Mouse (Mus musculus): ENCODE data around the gene Olfr1109. TPM values are rescaled to one million over a fixed set of nuclear protein-coding genes. Genes with fewer than 3 reads are reported as not detected.

Gene Olfr1109
- total RNA-seq (2021): not detected

DNA sequence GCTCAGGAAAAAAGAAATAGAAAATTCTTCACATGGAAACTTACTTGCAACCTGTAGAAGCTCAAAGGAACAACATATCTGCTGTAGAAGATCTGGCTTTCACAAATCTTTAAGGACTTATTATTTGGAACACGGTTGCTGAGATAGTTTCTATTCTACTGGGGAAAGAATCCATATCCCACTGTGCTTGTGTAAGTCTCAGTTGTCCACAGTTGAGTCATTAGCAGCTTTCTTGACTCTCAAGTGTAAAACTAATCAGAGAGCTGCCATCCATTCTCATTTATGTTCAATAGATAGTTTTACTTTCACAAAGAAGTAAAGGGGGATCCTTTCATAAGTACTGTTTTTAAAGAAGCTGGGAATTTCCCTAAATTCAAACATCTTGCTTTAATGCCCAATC lies at the start of gene Olfr1109:
Olfr1109 (minus strand) TSS at position 101 of the 400 bp plus-strand sequence.
- intact Hi-C loops (cut with DNase I): no loop called here
- no peak for DNase-seq (ENCODE audit: low spot score in 2 of 2)

DNA sequence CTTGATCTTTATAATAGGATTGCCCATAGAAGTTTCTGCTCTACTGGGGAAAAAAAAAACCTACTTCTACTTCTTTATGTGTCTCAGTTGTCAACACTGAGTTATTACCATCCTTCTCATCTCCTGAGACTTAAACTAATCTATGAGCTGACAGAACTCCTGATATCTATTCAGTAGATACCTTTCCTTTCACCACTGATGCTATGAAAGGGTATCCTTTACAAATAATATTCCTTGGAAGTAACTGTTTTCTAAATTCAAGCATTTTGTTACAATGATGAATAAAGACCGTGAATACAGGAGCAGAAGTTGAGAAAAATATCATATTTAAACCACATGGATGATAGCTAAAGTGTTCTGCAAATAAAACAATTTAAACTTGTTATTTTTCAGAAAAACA lies 44.4 kb upstream of the Olfr1109 start, which contains the start of gene Olfr1110:
Olfr1110 (minus strand) TSS at position 101 of the 400 bp plus-strand sequence.
- intact Hi-C loops (cut with DNase I): no loop called here
- DNase-seq (ENCODE audit: low spot score in 2 of 2): no peak

DNA sequence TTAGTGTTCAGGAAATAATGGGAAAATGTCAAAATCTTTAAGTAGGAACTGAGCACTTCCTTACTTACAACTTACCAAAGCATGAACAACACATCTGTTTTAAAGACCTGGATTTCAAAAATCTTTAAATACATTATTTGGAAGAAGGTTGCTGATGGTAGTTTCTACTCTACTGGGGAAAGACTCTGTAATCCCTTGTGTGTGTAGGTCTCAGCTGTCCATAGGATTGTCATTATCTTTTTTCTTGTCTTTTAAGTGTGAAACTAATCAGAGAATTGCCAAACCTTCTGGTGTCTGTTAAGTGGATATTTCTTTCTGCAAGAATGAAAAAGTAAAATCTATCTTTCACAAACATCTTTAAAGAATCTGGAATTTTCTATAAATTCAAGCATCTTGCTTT lies 18.7 kb upstream of the Olfr1109 start, which contains the start of gene Olfr259:
Olfr259 (minus strand) TSS at position 101 of the 400 bp plus-strand sequence.
- intact Hi-C loops (cut with DNase I): no loop called here

DNA sequence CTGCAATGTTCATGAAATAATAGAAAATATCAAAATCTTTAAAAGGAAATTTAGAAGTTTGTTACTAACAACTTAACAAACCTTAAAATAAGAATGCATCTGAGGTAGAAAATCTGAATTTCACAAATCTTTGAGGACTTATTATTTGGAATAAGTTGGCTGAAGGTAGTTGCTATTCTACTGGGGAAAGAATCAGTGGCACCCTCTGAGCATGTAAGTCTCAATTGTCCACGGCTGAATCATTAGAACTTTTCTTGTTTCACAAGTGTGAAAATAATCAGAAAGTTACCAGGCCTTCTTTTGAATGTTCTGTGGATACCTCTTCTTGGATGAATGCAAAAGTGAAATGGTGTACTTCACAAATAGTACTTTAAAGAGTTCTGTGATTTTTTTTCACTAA lies 20.1 kb downstream of the Olfr1109 start, which contains the start of gene Olfr1107:
Olfr1107 (minus strand) TSS at position 101 of the 400 bp plus-strand sequence.
- intact Hi-C loops (cut with DNase I): no loop called here
- no peak for DNase-seq (ENCODE audit: low spot score in 2 of 2)

More for the DNA sequence above, 18.7 kb upstream of the Olfr1109 start, which contains the start of gene Olfr259:
- no peak for DNase-seq (ENCODE audit: low spot score in 2 of 2)

DNA sequence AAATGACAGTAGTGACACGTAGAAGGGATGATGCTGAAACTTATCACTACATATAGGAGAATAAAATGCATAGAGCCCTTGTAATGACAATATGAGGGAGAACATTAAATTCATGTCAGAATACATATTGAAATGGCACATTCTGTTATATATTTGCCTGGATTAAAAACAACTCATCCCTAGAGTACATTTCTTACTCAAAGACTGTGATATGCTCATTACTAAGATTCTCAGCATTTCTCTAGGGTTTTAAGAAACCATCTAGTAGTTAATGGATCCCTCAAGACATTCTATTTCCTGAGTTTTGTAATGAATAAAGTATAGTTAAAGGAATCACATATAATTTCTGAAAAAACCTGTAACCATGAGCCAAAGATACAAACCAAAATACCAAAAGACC lies 43.6 kb downstream of the Olfr1109 start, which contains the start of gene Olfr1106:
Olfr1106 (minus strand) TSS at position 101 of the 400 bp plus-strand sequence.
- DNase-seq (ENCODE audit: low spot score in 2 of 2): no peak
- intact Hi-C loops (cut with DNase I): no loop called here

Other genes with a start within 250 kb of the Olfr1109 start
- gene Olfr1095, start 244.3 kb downstream of the Olfr1109 start, total RNA-seq (2021): not detected
- not detected for gene Gm13723, start 221.2 kb downstream of the Olfr1109 start, total RNA-seq (2021)
- not detected for gene Olfr1097, start 203.8 kb downstream of the Olfr1109 start, total RNA-seq (2021)
- not detected for gene Olfr1098, start 171.5 kb downstream of the Olfr1109 start, total RNA-seq (2021)
- not detected for gene Olfr1099, start 135.3 kb downstream of the Olfr1109 start, total RNA-seq (2021)
- gene Olfr1100, start 116.1 kb downstream of the Olfr1109 start, total RNA-seq (2021): not detected
- gene Olfr1101, start 104.8 kb downstream of the Olfr1109 start, total RNA-seq (2021): not detected
- gene Olfr1102, start 97.6 kb downstream of the Olfr1109 start, total RNA-seq (2021): not detected
- gene Olfr1104, start 68.9 kb downstream of the Olfr1109 start, total RNA-seq (2021): not detected
- not detected for gene Olfr1105, start 59.5 kb downstream of the Olfr1109 start, total RNA-seq (2021)
- gene Olfr1106, start 43.7 kb downstream of the Olfr1109 start, total RNA-seq (2021): not detected
- gene Olfr1107, start 20.2 kb downstream of the Olfr1109 start, total RNA-seq (2021): not detected
- gene Olfr259, start 18.6 kb upstream of the Olfr1109 start, total RNA-seq (2021): not detected
- not detected for gene Olfr1110, start 44.3 kb upstream of the Olfr1109 start, total RNA-seq (2021)
- not detected for gene Olfr1111, start 56.6 kb upstream of the Olfr1109 start, total RNA-seq (2021)
- not detected for gene Olfr1112, start 91.8 kb upstream of the Olfr1109 start, total RNA-seq (2021)
- gene Olfr1113, start 113.0 kb upstream of the Olfr1109 start, total RNA-seq (2021): not detected
- gene Olfr1115, start 152.0 kb upstream of the Olfr1109 start, total RNA-seq (2021): not detected
- gene Olfr1116, start 171.5 kb upstream of the Olfr1109 start, total RNA-seq (2021): not detected
- gene Olfr1118, start 211.6 kb upstream of the Olfr1109 start, total RNA-seq (2021): not detected

Data from left cerebral cortex, postnatal 36 days (tissue).